ENCODE assay signal across 24 mouse cellular contexts in genomic region chr9:5286071-5286470, GRCm38 (mm10). TPM values are rescaled to one million over a fixed set of nuclear protein-coding genes. Genes with fewer than 3 reads are reported as not detected.
A peak's percentile ranks its signal among the peaks of the same experiment; 100 is the strongest.
DNase-seq lines count a peak whose midpoint lies in the region; ATAC-seq and TF ChIP-seq lines count a peak whose summit lies in the region.
"Had no signal": no experiment of that assay in that cellular context is flagged by ENCODE, and none has a peak within 500 bp of the region (broad histone marks: within the 10 kb centered on the region; RNA-seq: fewer than 3 reads in every experiment).

No protein-coding gene starts in this region.

- no peaks in the 10 kb centered on the region for H3K27me3 ChIP-seq in kidney, postnatal 0 days (ENCODE audit: insufficient read depth, low read length)
- H3K27me3 ChIP-seq in intestine, embryonic 14.5 days (replicated peaks; ENCODE audit: control insufficient read depth, insufficient read depth, low read length), result no peaks in the 10 kb centered on the region
- H3K27me3 ChIP-seq in intestine, embryonic 16.5 days (replicated peaks; ENCODE audit: control insufficient read depth, insufficient read depth, low read length), result no peaks in the 10 kb centered on the region
- H3K27me3 ChIP-seq: embryonic facial prominence, embryonic 13.5 days; embryonic facial prominence, embryonic 15.5 days; forebrain, embryonic 12.5 days had no signal

- DNase-seq in kidney, postnatal 0 days (ENCODE audit: low spot score), result peak; percentile 57
- DNase-seq in kidney, adult 8-10 months, result no peak
- DNase-seq in intestine, embryonic 14.5 days (ENCODE audit: low spot score), result no peak
- DNase-seq in adrenal gland, adult 2 months, result no peak
- DNase-seq in thymus, postnatal 25 days, result no peak
- no peak for DNase-seq in cerebellum, adult 9-10 months
- DNase-seq: adrenal gland, adult 8-10 months; adrenal gland, postnatal 14 days; adrenal gland, postnatal 36 days; cerebellum, adult 11-12 months; cerebellum, adult 2 months; cerebellum, adult 9-11 months; cerebellum, postnatal 14 days; cerebellum, postnatal 36 days; embryo, embryonic 11 days had no signal

- no peaks in the 10 kb centered on the region for H3K36me3 ChIP-seq in kidney, postnatal 0 days (ENCODE audit: insufficient read depth, low read length)
- no peaks in the 10 kb centered on the region for H3K36me3 ChIP-seq in intestine, embryonic 14.5 days (ENCODE audit: control insufficient read depth, insufficient read depth, low read length)
- no peaks in the 10 kb centered on the region for H3K36me3 ChIP-seq in intestine, embryonic 16.5 days (ENCODE audit: control insufficient read depth, insufficient read depth, low read length)
- H3K36me3 ChIP-seq: embryonic facial prominence, embryonic 13.5 days; embryonic facial prominence, embryonic 15.5 days; forebrain, embryonic 10.5 days; forebrain, embryonic 12.5 days had no signal

- H3K9me3 ChIP-seq in kidney, postnatal 0 days (replicated peaks; ENCODE audit: low read length), result no peaks in the 10 kb centered on the region
- H3K9me3 ChIP-seq in intestine, embryonic 14.5 days (ENCODE audit: control insufficient read depth, low read length), result no peaks in the 10 kb centered on the region
- no peaks in the 10 kb centered on the region for H3K9me3 ChIP-seq in intestine, embryonic 16.5 days (ENCODE audit: control insufficient read depth, low read length)
- H3K9me3 ChIP-seq: embryonic facial prominence, embryonic 13.5 days; embryonic facial prominence, embryonic 15.5 days; forebrain, embryonic 12.5 days had no signal

- H3K9ac ChIP-seq in kidney, postnatal 0 days (ENCODE audit: low read depth, low read length), result no peak overlapping the region
- H3K9ac ChIP-seq in intestine, embryonic 14.5 days (ENCODE audit: low read length), result no peak overlapping the region
- H3K9ac ChIP-seq in intestine, embryonic 16.5 days (ENCODE audit: low read depth, low read length), result no peak overlapping the region
- H3K9ac ChIP-seq: embryonic facial prominence, embryonic 13.5 days; embryonic facial prominence, embryonic 15.5 days; forebrain, embryonic 12.5 days had no signal

- no peaks in the 10 kb centered on the region for H3K4me1 ChIP-seq in kidney, postnatal 0 days (replicated peaks; ENCODE audit: insufficient read depth, low read length)
- H3K4me1 ChIP-seq in intestine, embryonic 14.5 days (replicated peaks; ENCODE audit: control insufficient read depth, insufficient read depth, low read length), result no peaks in the 10 kb centered on the region
- H3K4me1 ChIP-seq in intestine, embryonic 16.5 days (ENCODE audit: control insufficient read depth, insufficient read depth, low read length), result no peaks in the 10 kb centered on the region
- H3K4me1 ChIP-seq: embryonic facial prominence, embryonic 13.5 days; embryonic facial prominence, embryonic 15.5 days; forebrain, embryonic 10.5 days; forebrain, embryonic 12.5 days had no signal

- TF ChIP-seq CTCF in kidney, postnatal 0 days (IDR thresholded peaks at IDR 0.05; ENCODE audit: low read depth), result no peak

- H3K4me2 ChIP-seq in kidney, postnatal 0 days (ENCODE audit: low read length), result no peak overlapping the region
- no peak overlapping the region for H3K4me2 ChIP-seq in intestine, embryonic 14.5 days (ENCODE audit: low read length)
- H3K4me2 ChIP-seq in intestine, embryonic 16.5 days (ENCODE audit: low read depth, low read length), result no peak overlapping the region
- H3K4me2 ChIP-seq: embryonic facial prominence, embryonic 13.5 days; embryonic facial prominence, embryonic 15.5 days; forebrain, embryonic 12.5 days had no signal

- no peak overlapping the region for H3K27ac ChIP-seq in kidney, postnatal 0 days
- no peak overlapping the region for H3K27ac ChIP-seq in intestine, embryonic 14.5 days (ENCODE audit: low read depth)
- H3K27ac ChIP-seq in intestine, embryonic 16.5 days (ENCODE audit: low read length), result no peak overlapping the region
- H3K27ac ChIP-seq: embryonic facial prominence, embryonic 13.5 days; embryonic facial prominence, embryonic 15.5 days; forebrain, embryonic 10.5 days; forebrain, embryonic 12.5 days had no signal

- H3K4me3 ChIP-seq in kidney, postnatal 0 days (replicated peaks; ENCODE audit: low read depth, low read length), result no peak overlapping the region
- H3K4me3 ChIP-seq in intestine, embryonic 14.5 days (ENCODE audit: low read depth, low read length), result no peak overlapping the region
- H3K4me3 ChIP-seq in intestine, embryonic 16.5 days (ENCODE audit: low read length), result no peak overlapping the region
- H3K4me3 ChIP-seq: embryonic facial prominence, embryonic 13.5 days; embryonic facial prominence, embryonic 15.5 days; erythroblast, embryonic 14.5 days; forebrain, embryonic 10.5 days; forebrain, embryonic 12.5 days had no signal

- ATAC-seq in kidney, postnatal 0 days (replicated peaks; ENCODE audit: low FRiP score, low read depth), result no peak
- peak; percentile 36; the same call in 1 of the 2 replicates for ATAC-seq in intestine, embryonic 14.5 days (replicated peaks; ENCODE audit: low FRiP score, low TSS enrichment, low read depth)
- ATAC-seq in intestine, embryonic 16.5 days, result peak; percentile 70
- ATAC-seq: forebrain, embryonic 14.5 days; forebrain, embryonic 16.5 days had no signal

- WGBS in kidney, postnatal 0 days, result 47% methylated on average over 2 of the region's 2 CpGs
- 31% methylated on average over 2 of the region's 2 CpGs for WGBS in intestine, embryonic 14.5 days
- 23% methylated on average over 2 of the region's 2 CpGs for WGBS in intestine, embryonic 16.5 days

RNA-seq across cellular contexts. Expression of gene Casp1, which starts 12.2 kb away (rescaled TPM):
- 0.62 and 0.85 TPM in 2 replicates for polyA plus RNA-seq in kidney, postnatal 0 days (2015; fragmentation: Nextera tagmentation; extraction: Ambion mirVana)
- 1.8 and 1.9 TPM in 2 replicates for polyA plus RNA-seq in intestine, embryonic 14.5 days (2014; fragmentation: Nextera tagmentation; extraction: Ambion mirVana)
- polyA plus RNA-seq in intestine, embryonic 16.5 days (2015; fragmentation: Nextera tagmentation; extraction: Ambion mirVana), result 6.9 and 12.1 TPM in 2 replicates
- 1 to 10 TPM; 3.6 to 5.9 TPM for total RNA-seq in adrenal gland, adult 2 months (2021)
- polyA plus RNA-seq in adrenal gland, adult 2 months (2012; rRNA removed), result not detected in 2 replicates
- polyA plus RNA-seq: erythroblast, embryonic 14.5 days had no signal

RNA-seq across cellular contexts. Expression of gene Casp4, which starts 22.6 kb away (rescaled TPM):
- polyA plus RNA-seq in kidney, postnatal 0 days (2015; fragmentation: Nextera tagmentation; extraction: Ambion mirVana), result 5.6 and 6.5 TPM in 2 replicates
- 1.9 and 2.1 TPM in 2 replicates for polyA plus RNA-seq in intestine, embryonic 14.5 days (2014; fragmentation: Nextera tagmentation; extraction: Ambion mirVana)
- polyA plus RNA-seq in intestine, embryonic 16.5 days (2015; fragmentation: Nextera tagmentation; extraction: Ambion mirVana), result 3.7 and 5.4 TPM in 2 replicates
- total RNA-seq in adrenal gland, adult 2 months (2021), result 1 to 10 TPM; 3.7 to 4.8 TPM
- polyA plus RNA-seq in adrenal gland, adult 2 months (2012; rRNA removed), result 0.27 and 0.55 TPM in 2 replicates
- polyA plus RNA-seq: erythroblast, embryonic 14.5 days; forebrain, embryonic 10.5 days had no signal

RNA-seq across cellular contexts. Expression of gene Casp12, which starts 59.2 kb away (rescaled TPM):
- 8.1 and 8.2 TPM in 2 replicates for polyA plus RNA-seq in kidney, postnatal 0 days (2015; fragmentation: Nextera tagmentation; extraction: Ambion mirVana)
- polyA plus RNA-seq in intestine, embryonic 14.5 days (2014; fragmentation: Nextera tagmentation; extraction: Ambion mirVana), result 6.6 and 8.0 TPM in 2 replicates
- 6.1 and 7.1 TPM in 2 replicates for polyA plus RNA-seq in intestine, embryonic 16.5 days (2015; fragmentation: Nextera tagmentation; extraction: Ambion mirVana)
- total RNA-seq in adrenal gland, adult 2 months (2021), result 10 to 100 TPM; 40.0 to 43.5 TPM
- polyA plus RNA-seq in adrenal gland, adult 2 months (2012; rRNA removed), result 0.36 and 1.2 TPM in 2 replicates
- total RNA-seq: MEL had no signal
- polyA plus RNA-seq: erythroblast, embryonic 14.5 days; forebrain, embryonic 10.5 days; forebrain, embryonic 12.5 days; forebrain, embryonic 16.5 days had no signal
